Mouse (Mus musculus): Measurements from ENCODE around the gene Gsdmc3. TPM values are rescaled to one million over a fixed set of nuclear protein-coding genes. Genes with fewer than 3 reads are reported as not detected.
"Not testable (repeated sequence)": the region's sequence is repeated elsewhere in the genome, so short reads cannot be mapped to it uniquely, and the experiment has no call there.

Gsdmc3 gene
- 0.17 TPM in 1 of 2 replicates, not detected in the other for polyA plus RNA-seq (2014; fragmentation: Nextera tagmentation; extraction: Ambion mirVana)

- DNase-seq (ENCODE audit: low spot score); H3K36me3 ChIP-seq (ENCODE audit: control insufficient read depth, insufficient read depth, low read length); H3K27me3 ChIP-seq (replicated peaks; ENCODE audit: control insufficient read depth, insufficient read depth, low read length); ATAC-seq (ENCODE audit: low read depth); H3K9ac ChIP-seq (ENCODE audit: low read depth, low read length); H3K27ac ChIP-seq (replicated peaks; ENCODE audit: low read depth, low read length); H3K9me3 ChIP-seq (ENCODE audit: control insufficient read depth, low read length); H3K4me3 ChIP-seq (ENCODE audit: low read depth, low read length); H3K4me1 ChIP-seq (ENCODE audit: control insufficient read depth, insufficient read depth, low read length); H3K4me2 ChIP-seq (ENCODE audit: low read depth, low read length): not testable (repeated sequence)
- WGBS, result 96% methylated on average over 1 of the region's 3 CpGs
Measured at GRCm38 (mm10) chr15:63878458-63878857, at the start of gene Gsdmc3. Gene Gsdmc3, minus strand, starts transcription at chr15:63878558.

GRCm38 (mm10) chr15:63926201-63926600 is 47.8 kb upstream of the Gsdmc3 start:
- 86% methylated on average over 3 of the region's 3 CpGs for WGBS
- H3K4me3 ChIP-seq (ENCODE audit: low read depth, low read length), result no peak overlapping the region
- ATAC-seq (ENCODE audit: low read depth), result no peak
- no peak overlapping the region for H3K27ac ChIP-seq (replicated peaks; ENCODE audit: low read depth, low read length)
- H3K4me1 ChIP-seq (ENCODE audit: control insufficient read depth, insufficient read depth, low read length), result no peaks in the 10 kb centered on the region
- no peak overlapping the region for H3K9ac ChIP-seq (ENCODE audit: low read depth, low read length)
- H3K4me2 ChIP-seq (ENCODE audit: low read depth, low read length), result no peak overlapping the region
- no peaks in the 10 kb centered on the region for H3K9me3 ChIP-seq (ENCODE audit: control insufficient read depth, low read length)
- H3K36me3 ChIP-seq (ENCODE audit: control insufficient read depth, insufficient read depth, low read length), result peaks cover 20% of the 10 kb centered on the region
- DNase-seq (ENCODE audit: low spot score), result no peak
- no peaks in the 10 kb centered on the region for H3K27me3 ChIP-seq (replicated peaks; ENCODE audit: control insufficient read depth, insufficient read depth, low read length)

- H3K36me3 ChIP-seq (ENCODE audit: control insufficient read depth, insufficient read depth, low read length), result peaks cover 5% of the 10 kb centered on the region; the same call in 1 of the 2 replicates
- no peak for ATAC-seq (ENCODE audit: low read depth)
Measured at GRCm38 (mm10) chr15:63924484-63924883, 46.1 kb upstream of the Gsdmc3 start.

GRCm38 (mm10) chr15:63921618-63922017 is 43.3 kb upstream of the Gsdmc3 start:
- H3K4me1 ChIP-seq (ENCODE audit: control insufficient read depth, insufficient read depth, low read length); H3K27me3 ChIP-seq (replicated peaks; ENCODE audit: control insufficient read depth, insufficient read depth, low read length); H3K27ac ChIP-seq (replicated peaks; ENCODE audit: low read depth, low read length); H3K9ac ChIP-seq (ENCODE audit: low read depth, low read length); H3K9me3 ChIP-seq (ENCODE audit: control insufficient read depth, low read length); H3K4me3 ChIP-seq (ENCODE audit: low read depth, low read length); DNase-seq (ENCODE audit: low spot score); ATAC-seq (ENCODE audit: low read depth); H3K36me3 ChIP-seq (ENCODE audit: control insufficient read depth, insufficient read depth, low read length); H3K4me2 ChIP-seq (ENCODE audit: low read depth, low read length): not testable (repeated sequence)
- 76% methylated on average over 2 of the region's 5 CpGs for WGBS

More at GRCm38 (mm10) chr15:63924484-63924883, 46.1 kb upstream of the Gsdmc3 start:
- DNase-seq (ENCODE audit: low spot score), result no peak
- Histone ChIP-seq H3K27ac (replicated peaks; ENCODE audit: low read depth, low read length) (no peak overlapping the region), H3K9ac (ENCODE audit: low read depth, low read length) (no peak overlapping the region), H3K4me1 (ENCODE audit: control insufficient read depth, insufficient read depth, low read length) (no peaks in the 10 kb centered on the region), H3K9me3 (ENCODE audit: control insufficient read depth, low read length) (no peaks in the 10 kb centered on the region), H3K27me3 (replicated peaks; ENCODE audit: control insufficient read depth, insufficient read depth, low read length) (no peaks in the 10 kb centered on the region), H3K4me2 (ENCODE audit: low read depth, low read length) (no peak overlapping the region), H3K4me3 (ENCODE audit: low read depth, low read length) (no peak overlapping the region)
- WGBS, result 95% methylated on average over 1 of the region's 1 CpGs

GRCm38 (mm10) chr15:63919728-63920127 is 41.4 kb upstream of the Gsdmc3 start:
- not testable (repeated sequence) for ATAC-seq (ENCODE audit: low read depth); DNase-seq (ENCODE audit: low spot score)
- WGBS, result 78% methylated on average over 1 of the region's 2 CpGs

GRCm38 (mm10) chr15:63916584-63916983 is 38.2 kb upstream of the Gsdmc3 start:
- H3K27ac ChIP-seq (replicated peaks; ENCODE audit: low read depth, low read length); ATAC-seq (ENCODE audit: low read depth): not testable (repeated sequence)
- WGBS, result 90% methylated on average over 3 of the region's 4 CpGs

More at GRCm38 (mm10) chr15:63919728-63920127, 41.4 kb upstream of the Gsdmc3 start:
- H3K4me2 ChIP-seq (ENCODE audit: low read depth, low read length); H3K27ac ChIP-seq (replicated peaks; ENCODE audit: low read depth, low read length); H3K9me3 ChIP-seq (ENCODE audit: control insufficient read depth, low read length); H3K9ac ChIP-seq (ENCODE audit: low read depth, low read length); H3K36me3 ChIP-seq (ENCODE audit: control insufficient read depth, insufficient read depth, low read length); H3K27me3 ChIP-seq (replicated peaks; ENCODE audit: control insufficient read depth, insufficient read depth, low read length); H3K4me1 ChIP-seq (ENCODE audit: control insufficient read depth, insufficient read depth, low read length); H3K4me3 ChIP-seq (ENCODE audit: low read depth, low read length): not testable (repeated sequence)

GRCm38 (mm10) chr15:63912197-63912596 is 33.8 kb upstream of the Gsdmc3 start, which contains the start of gene Gsdmc4:
Gene Gsdmc4, minus strand, starts transcription at chr15:63912297.
- WGBS, result 82% methylated on average over 2 of the region's 2 CpGs
- H3K27me3 ChIP-seq (replicated peaks; ENCODE audit: control insufficient read depth, insufficient read depth, low read length); ATAC-seq (ENCODE audit: low read depth); H3K4me1 ChIP-seq (ENCODE audit: control insufficient read depth, insufficient read depth, low read length); DNase-seq (ENCODE audit: low spot score); H3K4me2 ChIP-seq (ENCODE audit: low read depth, low read length); H3K9ac ChIP-seq (ENCODE audit: low read depth, low read length); H3K36me3 ChIP-seq (ENCODE audit: control insufficient read depth, insufficient read depth, low read length); H3K4me3 ChIP-seq (ENCODE audit: low read depth, low read length); H3K9me3 ChIP-seq (ENCODE audit: control insufficient read depth, low read length); H3K27ac ChIP-seq (replicated peaks; ENCODE audit: low read depth, low read length): not testable (repeated sequence)

More at GRCm38 (mm10) chr15:63916584-63916983, 38.2 kb upstream of the Gsdmc3 start:
- not testable (repeated sequence) for H3K36me3 ChIP-seq (ENCODE audit: control insufficient read depth, insufficient read depth, low read length); H3K9me3 ChIP-seq (ENCODE audit: control insufficient read depth, low read length); H3K4me3 ChIP-seq (ENCODE audit: low read depth, low read length); DNase-seq (ENCODE audit: low spot score); H3K4me2 ChIP-seq (ENCODE audit: low read depth, low read length); H3K9ac ChIP-seq (ENCODE audit: low read depth, low read length); H3K4me1 ChIP-seq (ENCODE audit: control insufficient read depth, insufficient read depth, low read length); H3K27me3 ChIP-seq (replicated peaks; ENCODE audit: control insufficient read depth, insufficient read depth, low read length)

GRCm38 (mm10) chr15:63909896-63910295 is 31.5 kb upstream of the Gsdmc3 start:
- not testable (repeated sequence) for H3K4me3 ChIP-seq (ENCODE audit: low read depth, low read length); H3K9ac ChIP-seq (ENCODE audit: low read depth, low read length); H3K27me3 ChIP-seq (replicated peaks; ENCODE audit: control insufficient read depth, insufficient read depth, low read length); H3K4me2 ChIP-seq (ENCODE audit: low read depth, low read length); H3K9me3 ChIP-seq (ENCODE audit: control insufficient read depth, low read length); DNase-seq (ENCODE audit: low spot score); H3K4me1 ChIP-seq (ENCODE audit: control insufficient read depth, insufficient read depth, low read length); ATAC-seq (ENCODE audit: low read depth); H3K36me3 ChIP-seq (ENCODE audit: control insufficient read depth, insufficient read depth, low read length); H3K27ac ChIP-seq (replicated peaks; ENCODE audit: low read depth, low read length)

GRCm38 (mm10) chr15:63895560-63896353 is 17.4 kb upstream of the Gsdmc3 start:
- not testable (repeated sequence) for ATAC-seq (ENCODE audit: low read depth); H3K27me3 ChIP-seq (replicated peaks; ENCODE audit: control insufficient read depth, insufficient read depth, low read length); H3K9ac ChIP-seq (ENCODE audit: low read depth, low read length); H3K36me3 ChIP-seq (ENCODE audit: control insufficient read depth, insufficient read depth, low read length); H3K4me2 ChIP-seq (ENCODE audit: low read depth, low read length); H3K27ac ChIP-seq (replicated peaks; ENCODE audit: low read depth, low read length); H3K4me1 ChIP-seq (ENCODE audit: control insufficient read depth, insufficient read depth, low read length); H3K9me3 ChIP-seq (ENCODE audit: control insufficient read depth, low read length); H3K4me3 ChIP-seq (ENCODE audit: low read depth, low read length)
- DNase-seq (ENCODE audit: low spot score), result peak; percentile 23
- WGBS, result 34% methylated on average over 9 of the region's 9 CpGs
